Mouse (Mus musculus) heart, adult 2 months (tissue): Measurements from ENCODE around the gene Ywhae. TPM values are rescaled to one million over a fixed set of nuclear protein-coding genes. Genes with fewer than 3 reads are reported as not detected.
"Not testable (repeated sequence)": the region's sequence is repeated elsewhere in the genome, so short reads cannot be mapped to it uniquely, and the experiment has no call there.

Experiments used
- DNase-seq, 2 experiments: peaks; one replicate each; pipeline ENCODE4 v3.0.0; 2021
- H3K27ac ChIP-seq: fragments of 200-600 bp; 2 replicates; pipeline ENCODE4 v1.8.1; 2022
- H3K27me3 ChIP-seq: fragments of 200-500 bp; 2 replicates; pipeline ENCODE4 v1.6.1; 2012; ENCODE audit warnings: mild to moderate bottlenecking, low read length, inconsistent platforms, mixed read lengths; ENCODE audit not compliant: control insufficient read depth, insufficient read depth
- H3K36me3 ChIP-seq: fragments of 200-500 bp; 2 replicates; pipeline ENCODE4 v1.6.1; 2012; ENCODE audit warnings: low read length, inconsistent platforms; ENCODE audit not compliant: control insufficient read depth, insufficient read depth
- H3K4me1 ChIP-seq: fragments of 200-500 bp; 2 replicates; pipeline ENCODE4 v1.6.1; 2011; ENCODE audit warnings: low read length; ENCODE audit not compliant: control insufficient read depth, insufficient read depth
- H3K4me3 ChIP-seq: fragments of 200-600 bp; 2 replicates; pipeline ENCODE4 v1.8.1; 2022
- H3K79me2 ChIP-seq: fragments of 200-500 bp; replicated peaks from 2 replicates; pipeline ENCODE4 v1.6.1; 2012; ENCODE audit warnings: mild to moderate bottlenecking, inconsistent platforms, low read length, moderate library complexity, mixed read lengths; ENCODE audit not compliant: control insufficient read depth, insufficient read depth
- H3K9ac ChIP-seq: fragments of 200-500 bp; 2 replicates; pipeline ENCODE4 v1.6.1; 2012; ENCODE audit warnings: low read depth, mild to moderate bottlenecking, control low read depth, inconsistent platforms, low read length, mixed read lengths
- CTCF ChIP-seq: fragments of 200-600 bp; IDR thresholded peaks from 2 replicates; pipeline ENCODE4 v1.8.1; 2022; ENCODE audit warnings: antibody characterized with exemption, mild to moderate bottlenecking, moderate library complexity
- EP300 ChIP-seq: fragments of 200-500 bp; IDR thresholded peaks from 2 replicates; pipeline ENCODE4 v1.6.1; 2011; ENCODE audit warnings: low read depth, low read length, control low read depth; ENCODE audit not compliant: insufficient read depth
- POLR2A ChIP-seq: fragments of 200-500 bp; IDR thresholded peaks from 2 replicates; pipeline ENCODE4 v1.6.1; 2011; ENCODE audit warnings: mild to moderate bottlenecking, low read depth, low read length, control low read depth; ENCODE audit not compliant: insufficient read depth
- WGBS: fragments of 180-500 bp; shearing (Covaris S2); methylation state at CpG from one replicate; pipeline ENCODE4 v1.1.7; 2018; 5-methylcytosine and 5-hydroxymethylcytosine counted together
- intact Hi-C: fragments of 180-260 bp; cut with DNase I; formaldehyde crosslinking; loops from one replicate; pipeline ENCODE4 v1.15.1; 2025
- polyA plus RNA-seq: library from polyadenylated mRNA; depleted of rRNA; stranded (reverse); fragments of >200 nt; gene quantifications from 2 replicates; pipeline ENCODE4 v1.2.3, GENCODE M21; 2012
- total RNA-seq, 2 experiments: library from RNA; stranded (reverse); gene quantifications; 2 replicates each; pipeline ENCODE4 v1.2.3; 2021

Gene Ywhae
- total and polyA plus RNA-seq, 3 experiments: 206 to 554 (median 503) TPM

GRCm38 (mm10) chr11:75713949-75714348 lies 18.7 kb upstream of the Ywhae start:
- DNase-seq: no peak
- 97% methylated on average over 1 of the region's 1 CpGs for WGBS
- Histone ChIP-seq H3K27ac (no peak overlapping the region), H3K36me3 (no peaks in the 10 kb centered on the region), H3K27me3 (no peaks in the 10 kb centered on the region), H3K4me1 (no peaks in the 10 kb centered on the region; the same call in 1 of the 2 replicates), H3K79me2 (no peaks in the 10 kb centered on the region), H3K9ac (no peak overlapping the region), H3K4me3 (no peak overlapping the region)
- no peak for TF ChIP-seq EP300
- TF ChIP-seq POLR2A: no peak
- peak; percentile 93 for TF ChIP-seq CTCF
- intact Hi-C loops: loop anchor here (2.0 to 5.0 kb wide), 2 partner anchors 198 to 453 kb away; no protein-coding TSS in a partner anchor

DNA sequence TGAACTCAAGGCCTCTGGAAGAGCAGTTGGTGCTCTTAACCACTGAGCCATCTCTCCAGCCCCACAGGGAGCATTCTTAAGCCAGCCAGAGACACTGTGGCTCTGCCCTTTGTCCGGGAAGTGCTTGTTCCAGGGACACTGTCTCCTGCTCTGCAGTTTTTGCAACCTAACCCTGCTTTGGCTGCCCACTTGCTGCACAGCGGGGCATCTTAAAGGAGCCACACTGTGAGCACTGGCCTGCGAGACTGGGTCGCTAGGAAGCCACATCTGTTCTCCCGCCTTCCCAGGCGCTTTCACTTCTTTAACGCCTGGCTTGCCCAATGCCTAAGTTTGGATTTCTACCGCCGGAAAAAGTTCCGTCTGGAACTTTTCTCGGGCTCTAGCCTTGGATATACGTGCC lies 17.1 kb upstream of the Ywhae start:
- no peaks in the 10 kb centered on the region for H3K27me3 ChIP-seq
- no peak overlapping the region for H3K27ac ChIP-seq
- H3K4me1 ChIP-seq: no peaks in the 10 kb centered on the region
- H3K4me3 ChIP-seq: no peak overlapping the region
- WGBS: 44% methylated on average over 12 of the region's 12 CpGs
- no peak for DNase-seq
- no peak overlapping the region for H3K9ac ChIP-seq
- intact Hi-C loops: loop anchor here (2.0 to 5.0 kb wide), 2 partner anchors 252 to 451 kb away; no protein-coding TSS in a partner anchor
- TF ChIP-seq CTCF (no peak), EP300 (no peak), POLR2A (no peak)
- H3K36me3 ChIP-seq: no peaks in the 10 kb centered on the region
- H3K79me2 ChIP-seq: no peaks in the 10 kb centered on the region

GRCm38 (mm10) chr11:75716661-75717325 lies 15.9 kb upstream of the Ywhae start:
- Histone ChIP-seq H3K79me2 (no peaks in the 10 kb centered on the region), H3K27ac (no peak overlapping the region), H3K4me1 (no peaks in the 10 kb centered on the region), H3K27me3 (no peaks in the 10 kb centered on the region), H3K4me3 (no peak overlapping the region), H3K9ac (no peak overlapping the region), H3K36me3 (no peaks in the 10 kb centered on the region)
- intact Hi-C loops: loop anchor here (5.0 kb wide), 1 partner anchor 251 kb away; no protein-coding TSS in a partner anchor
- TF ChIP-seq EP300: no peak
- TF ChIP-seq POLR2A: no peak
- TF ChIP-seq CTCF: no peak
- DNase-seq: no peak
- 87% methylated on average over 8 of the region's 8 CpGs for WGBS

DNA sequence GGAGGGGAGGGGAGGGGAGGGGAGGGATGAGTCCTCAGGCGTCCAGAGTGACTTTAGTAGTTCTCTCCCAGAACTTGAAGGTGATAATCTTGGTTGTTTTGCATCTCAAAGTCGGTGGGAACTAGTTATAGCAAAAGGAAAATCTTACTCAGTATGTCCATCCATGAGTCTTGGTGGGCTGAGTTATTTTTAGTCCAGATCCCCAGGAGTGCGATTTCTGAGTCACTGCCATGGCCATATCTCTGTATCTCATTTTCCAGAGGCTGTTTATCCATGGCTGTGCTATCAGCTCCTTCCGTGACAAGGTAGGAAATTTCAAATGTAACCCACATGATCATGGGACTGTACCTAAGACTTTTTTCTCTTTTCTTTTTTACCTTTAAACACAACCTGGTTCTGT lies 10.3 kb upstream of the Ywhae start:
- no peak for DNase-seq
- H3K36me3 ChIP-seq: no peaks in the 10 kb centered on the region
- no peaks in the 10 kb centered on the region for H3K79me2 ChIP-seq
- H3K27ac ChIP-seq: no peak overlapping the region
- intact Hi-C loops: no loop called here
- no peak overlapping the region for H3K9ac ChIP-seq
- WGBS: 22% methylated on average over 4 of the region's 4 CpGs
- no peaks in the 10 kb centered on the region for H3K27me3 ChIP-seq
- no peaks in the 10 kb centered on the region for H3K4me1 ChIP-seq
- no peak overlapping the region for H3K4me3 ChIP-seq
- no peak for TF ChIP-seq POLR2A
- TF ChIP-seq EP300: no peak
- no peak for TF ChIP-seq CTCF

DNA sequence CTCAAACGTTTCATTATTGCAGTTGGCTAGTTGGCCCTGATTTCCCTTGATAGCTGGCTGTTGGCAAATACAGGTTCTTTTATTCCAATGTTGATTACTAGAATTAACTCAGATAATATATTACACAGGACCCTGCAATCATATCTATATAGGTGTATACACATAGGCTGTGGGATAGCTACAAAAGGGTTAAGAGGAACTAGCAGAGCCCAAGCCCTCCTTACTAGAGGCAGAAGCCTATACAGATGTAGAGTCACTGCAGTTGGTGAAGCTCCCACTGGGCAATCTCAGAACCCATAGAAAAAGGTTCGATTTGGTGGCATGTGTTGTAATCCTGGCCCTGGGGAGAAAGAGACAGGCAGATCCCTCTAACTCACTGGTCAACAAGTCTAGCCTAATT lies 5.5 kb upstream of the Ywhae start:
- 64% methylated on average over 2 of the region's 2 CpGs for whole genome bisulfite sequencing
- H3K27ac ChIP-seq: no peak overlapping the region

GRCm38 (mm10) chr11:75727659-75728058 lies 5.0 kb upstream of the Ywhae start:
- intact Hi-C loops, H3K27me3 ChIP-seq: not testable (repeated sequence)

More for the DNA sequence above, 5.5 kb upstream of the Ywhae start:
- no peaks in the 10 kb centered on the region for H3K27me3 ChIP-seq
- H3K79me2 ChIP-seq: no peaks in the 10 kb centered on the region
- H3K9ac ChIP-seq: no peak overlapping the region
- TF ChIP-seq POLR2A: no peak
- no peak for TF ChIP-seq EP300
- no peak for TF ChIP-seq CTCF
- no peak for DNase-seq
- intact Hi-C loops: no loop called here
- no peak overlapping the region for H3K4me3 ChIP-seq
- no peaks in the 10 kb centered on the region; the same call in 1 of the 2 replicates for H3K4me1 ChIP-seq
- H3K36me3 ChIP-seq: no peaks in the 10 kb centered on the region; the same call in 1 of the 2 replicates

More at GRCm38 (mm10) chr11:75727659-75728058, 5.0 kb upstream of the Ywhae start:
- not testable (repeated sequence) for H3K4me3 ChIP-seq, H3K27ac ChIP-seq, H3K36me3 ChIP-seq, H3K79me2 ChIP-seq, H3K9ac ChIP-seq, DNase-seq, H3K4me1 ChIP-seq
- WGBS: 88% methylated on average over 6 of the region's 6 CpGs
